Mouse (Mus musculus) neural tube, embryonic 11.5 days (tissue): ENCODE results near the gene Stxbp1. TPM values are rescaled to one million over a fixed set of nuclear protein-coding genes. Genes with fewer than 3 reads are reported as not detected.
"Not testable (repeated sequence)": the region's sequence is repeated elsewhere in the genome, so short reads cannot be mapped to it uniquely, and the experiment has no call there.

Experiments used
- ATAC-seq: fragments of 200-750 bp; cut with Nextera tagmentation; 2 replicates; pipeline ENCODE4 v1.8.0; 2017; ENCODE audit warnings: moderate number of reproducible peaks, mild to moderate bottlenecking, moderate TSS enrichment, moderate library complexity; ENCODE audit not compliant: insufficient read depth, low FRiP score, low TSS enrichment
- DNase-seq: peaks from one replicate; pipeline ENCODE4 v3.0.0-alpha.2; 2015; ENCODE audit warnings: low spot score
- H3K27ac ChIP-seq: fragments of 300-500 bp; sonication (generic); 2 replicates; pipeline ENCODE4 v1.5.1; 2014; ENCODE audit warnings: low read depth, mild to moderate bottlenecking, low read length
- H3K27me3 ChIP-seq: fragments of 300-500 bp; sonication (generic); 2 replicates; pipeline ENCODE4 v1.6.1; 2014; ENCODE audit warnings: mild to moderate bottlenecking, low read length, mixed read lengths; ENCODE audit not compliant: control insufficient read depth, insufficient read depth
- H3K36me3 ChIP-seq: fragments of 300-500 bp; sonication (generic); 2 replicates; pipeline ENCODE4 v1.6.1; 2014; ENCODE audit warnings: mild to moderate bottlenecking, low read length, moderate library complexity, mixed read lengths; ENCODE audit not compliant: control insufficient read depth, insufficient read depth
- H3K4me1 ChIP-seq: fragments of 300-500 bp; sonication (generic); 2 replicates; pipeline ENCODE4 v1.6.1; 2014; ENCODE audit warnings: low read length, mixed read lengths; ENCODE audit not compliant: control insufficient read depth, insufficient read depth
- H3K4me2 ChIP-seq: fragments of 300-500 bp; sonication (generic); 2 replicates; pipeline ENCODE4 v1.6.1; 2014; ENCODE audit warnings: low read depth, mild to moderate bottlenecking, moderate library complexity
- H3K4me3 ChIP-seq: fragments of 300-500 bp; sonication (generic); 2 replicates; pipeline ENCODE4 v1.5.1; 2014; ENCODE audit warnings: low read depth, low read length
- H3K9ac ChIP-seq: fragments of 300-500 bp; sonication (generic); 2 replicates; pipeline ENCODE4 v1.6.1; 2014; ENCODE audit warnings: mild to moderate bottlenecking, low read length
- H3K9me3 ChIP-seq: fragments of 300-500 bp; sonication (generic); 2 replicates; pipeline ENCODE4 v1.6.1; 2016; ENCODE audit warnings: low read length; ENCODE audit not compliant: control insufficient read depth
- WGBS: fragments of 180-500 bp; shearing (Covaris S2); extraction: QIAGEN DNeasy Blood & Tissue Kit; methylation state at CpG from one replicate; pipeline ENCODE4 v1.1.7; 2014; 5-methylcytosine and 5-hydroxymethylcytosine counted together
- polyA plus RNA-seq: library from polyadenylated mRNA; unstranded; fragments of >200 nt; fragmentation: Nextera tagmentation; extraction: Ambion mirVana; gene quantifications from 2 replicates; pipeline ENCODE4 v1.2.1, GENCODE M21; 2014

Stxbp1 gene
- polyA plus RNA-seq, 1 experiment from 2014 or later = 89.9 TPM

DNA sequence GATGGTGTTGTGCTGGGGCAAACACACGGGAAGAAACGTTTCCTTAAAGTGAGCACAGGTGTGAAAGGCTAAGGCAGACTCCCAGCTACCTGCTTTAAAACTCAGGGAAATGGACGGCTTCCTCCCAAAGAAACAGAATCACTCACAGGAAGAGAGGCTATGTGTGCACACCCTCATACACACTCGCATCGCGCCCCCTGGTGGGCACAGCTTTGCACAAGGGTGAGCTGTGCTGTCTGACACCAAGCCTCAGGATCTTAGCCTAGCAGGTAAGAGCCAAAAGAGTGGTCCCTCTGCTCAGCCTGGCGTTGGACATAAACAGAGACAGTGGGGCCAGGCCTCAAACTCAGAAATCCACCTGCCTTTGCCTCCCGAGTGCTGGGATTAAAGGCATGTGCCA, 7.2 kb upstream of the Stxbp1 start:
- no peak overlapping the region for H3K4me2 ChIP-seq
- H3K4me1 ChIP-seq = 0 out of 2 replicates have a peak, but pooled peaks cover 2% of the 10 kb centered on the region
- no peaks in the 10 kb centered on the region for H3K36me3 ChIP-seq
- ATAC-seq = peak; percentile 80
- no peak overlapping the region for H3K4me3 ChIP-seq
- H3K27me3 ChIP-seq = 0 out of 2 replicates have a peak, but pooled peaks cover 2% of the 10 kb centered on the region
- DNase-seq = peak; percentile 91
- H3K9ac ChIP-seq = no peak overlapping the region
- no peaks in the 10 kb centered on the region for H3K9me3 ChIP-seq
- WGBS = 5% methylated on average over 8 of the region's 8 CpGs
- no peak overlapping the region for H3K27ac ChIP-seq

DNA sequence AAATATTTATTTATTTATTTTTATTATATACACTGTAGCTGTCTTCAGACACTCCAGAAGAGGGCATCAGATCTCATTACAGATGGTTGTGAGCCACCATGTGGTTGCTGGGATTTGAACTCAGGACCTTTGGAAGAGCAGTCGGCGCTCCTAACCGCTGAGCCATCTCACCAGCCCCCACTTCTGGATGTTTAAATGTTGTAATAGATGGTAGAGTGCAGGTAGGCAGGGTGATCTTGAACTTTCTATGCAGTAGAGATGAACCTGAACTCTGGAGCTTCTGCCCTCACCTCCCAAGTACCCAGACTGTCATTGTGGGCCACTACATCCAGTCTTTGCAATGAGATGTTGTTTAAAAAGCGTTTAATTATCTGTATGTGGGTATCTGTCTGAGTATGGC, 6.7 kb upstream of the Stxbp1 start:
- not testable (repeated sequence) for H3K36me3 ChIP-seq, H3K9me3 ChIP-seq, DNase-seq, H3K4me2 ChIP-seq, H3K27me3 ChIP-seq, H3K4me1 ChIP-seq, H3K4me3 ChIP-seq, H3K9ac ChIP-seq, H3K27ac ChIP-seq, ATAC-seq
- 69% methylated on average over 4 of the region's 4 CpGs for WGBS

DNA sequence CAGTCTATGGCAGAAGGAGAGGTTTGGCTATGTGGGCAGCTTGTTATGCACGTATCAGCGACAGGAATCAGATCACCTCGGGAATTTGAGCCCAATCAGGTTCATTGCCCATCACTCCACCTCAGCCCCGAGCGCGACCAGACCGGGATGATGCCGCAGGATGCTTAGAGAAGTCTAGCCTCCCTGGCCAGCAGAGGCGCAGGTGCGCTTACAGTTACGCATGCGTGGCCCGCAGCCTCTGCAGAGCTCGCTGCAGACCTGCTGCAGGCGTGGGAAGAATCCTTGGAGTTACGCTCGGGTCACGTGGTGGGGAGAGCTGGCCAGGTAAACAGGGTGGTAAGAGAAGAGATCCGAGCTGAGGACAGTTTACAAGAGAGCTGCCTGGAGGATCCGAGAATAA, 5.1 kb upstream of the Stxbp1 start:
- no peak for ATAC-seq
- Histone ChIP-seq H3K27ac (no peak overlapping the region), H3K4me2 (no peak overlapping the region), H3K9me3 (no peaks in the 10 kb centered on the region), H3K27me3 (0 out of 2 replicates have a peak, but pooled peaks cover 2% of the 10 kb centered on the region), H3K4me3 (no peak overlapping the region), H3K4me1 (0 out of 2 replicates have a peak, but pooled peaks cover 2% of the 10 kb centered on the region), H3K9ac (no peak overlapping the region), H3K36me3 (no peaks in the 10 kb centered on the region)
- peak; percentile 58 for DNase-seq
- 3% methylated on average over 20 of the region's 20 CpGs for WGBS

DNA sequence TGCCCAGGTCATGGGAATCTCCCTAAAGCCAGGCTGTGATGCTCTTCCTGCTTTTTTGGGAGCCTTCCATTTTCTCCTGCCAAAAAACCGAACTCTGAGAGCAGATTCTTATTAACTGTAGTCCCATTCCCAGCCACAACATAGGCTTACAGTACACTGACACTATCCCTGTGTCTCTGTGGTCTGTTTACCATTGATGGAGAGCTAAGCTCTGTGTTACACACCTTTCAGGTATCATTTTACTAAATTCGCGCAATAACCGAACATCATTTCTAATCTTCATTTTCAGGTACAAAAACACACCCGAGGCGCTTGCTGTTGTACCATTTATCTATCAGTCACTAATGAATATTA, 400 bp upstream of the Stxbp1 start:
- DNase-seq = no peak
- Histone ChIP-seq H3K27me3 (0 out of 2 replicates have a peak, but pooled peaks cover 2% of the 10 kb centered on the region), H3K4me2 (peak overlapping the region; percentile 11; the same call in 1 of the 2 replicates), H3K36me3 (no peaks in the 10 kb centered on the region), H3K9me3 (no peaks in the 10 kb centered on the region), H3K4me1 (peaks cover 5% of the 10 kb centered on the region; the same call in 1 of the 2 replicates), H3K4me3 (peak overlapping the region; percentile 68; the same call in 1 of the 2 replicates), H3K27ac (no peak overlapping the region), H3K9ac (no peak overlapping the region)
- no peak for ATAC-seq
- WGBS = 48% methylated on average over 6 of the region's 6 CpGs

DNA sequence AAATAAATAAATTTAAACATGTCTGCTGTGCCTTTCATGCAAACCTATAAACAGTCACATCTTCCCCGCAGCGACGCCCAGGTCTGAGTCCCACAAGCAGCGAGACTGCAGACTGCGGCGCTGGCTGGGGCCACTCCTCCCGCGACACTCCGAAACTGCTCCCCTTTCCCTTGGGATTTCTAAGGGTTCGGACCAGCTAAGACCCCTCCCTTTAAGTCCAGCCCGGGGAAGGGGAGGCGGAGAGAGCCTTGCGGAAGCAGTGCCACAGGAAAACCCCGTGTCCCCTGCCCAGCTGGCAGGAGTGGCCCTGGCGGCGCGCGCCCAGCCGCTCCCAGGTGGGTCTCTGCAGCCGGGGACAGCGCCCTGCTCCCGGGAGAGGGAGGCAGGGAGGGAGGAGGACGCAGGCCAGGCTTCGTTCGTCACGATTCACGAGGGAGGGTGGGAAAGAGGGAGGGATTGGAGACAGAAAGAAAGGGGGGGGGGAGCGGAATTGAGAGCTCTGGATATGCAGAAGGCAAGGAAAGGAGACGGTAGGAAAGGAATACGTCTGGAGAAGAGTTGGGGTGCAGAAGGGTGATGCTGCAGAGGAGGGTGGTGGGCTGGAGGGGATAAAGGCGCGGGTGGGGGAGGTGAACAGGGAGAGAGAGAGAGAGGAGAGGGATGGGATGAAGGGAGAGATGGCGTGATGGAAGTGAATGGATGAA, 792 bp downstream of the Stxbp1 start:
- Histone ChIP-seq H3K4me2 (peak overlapping the region; percentile 93), H3K9me3 (no peaks in the 10 kb centered on the region), H3K36me3 (no peaks in the 10 kb centered on the region), H3K9ac (peak overlapping the region; percentile 65), H3K4me3 (peak overlapping the region; percentile 68), H3K4me1 (peaks cover 3% of the 10 kb centered on the region; the same call in 1 of the 2 replicates), H3K27me3 (no peaks in the 10 kb centered on the region), H3K27ac (peak overlapping the region; percentile 78)
- ATAC-seq = peak; percentile 54
- DNase-seq = peak; percentile 63
- WGBS = under 1% methylated on average over 33 of the region's 33 CpGs

DNA sequence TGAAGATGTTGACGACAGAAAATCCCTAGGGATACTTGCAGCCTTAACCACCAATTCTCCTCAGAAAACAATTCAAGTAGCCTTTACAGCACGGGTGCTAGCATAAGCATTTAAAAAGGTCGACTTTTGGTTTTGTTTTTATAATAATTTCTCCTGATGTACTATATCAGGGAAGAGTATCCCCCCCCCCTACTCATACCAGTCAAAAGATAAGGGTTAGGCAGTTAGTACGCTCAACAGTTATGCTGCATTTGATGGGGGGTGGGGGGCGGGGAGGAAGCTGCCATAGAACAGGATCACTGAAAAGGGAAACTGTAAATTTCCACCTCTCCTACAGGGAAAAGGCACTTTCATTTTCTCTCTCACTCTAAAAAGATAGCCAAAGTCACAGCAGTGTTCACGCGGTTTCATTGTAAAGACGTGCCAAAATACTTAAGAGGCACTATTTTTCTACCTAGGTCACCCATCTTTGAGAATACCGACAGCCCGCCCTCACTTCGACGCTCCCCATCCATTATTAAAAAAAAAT, 1.4 kb downstream of the Stxbp1 start:
- H3K27me3 ChIP-seq = no peaks in the 10 kb centered on the region
- peak overlapping the region; percentile 65 for H3K9ac ChIP-seq
- no peaks in the 10 kb centered on the region for H3K9me3 ChIP-seq
- peak overlapping the region; percentile 68 for H3K4me3 ChIP-seq
- no peaks in the 10 kb centered on the region for H3K36me3 ChIP-seq
- ATAC-seq (no peak), DNase-seq (no peak)
- peaks cover 3% of the 10 kb centered on the region; the same call in 1 of the 2 replicates for H3K4me1 ChIP-seq
- 6% methylated on average over 12 of the region's 12 CpGs for WGBS
- peak overlapping the region; percentile 93 for H3K4me2 ChIP-seq
- H3K27ac ChIP-seq = peak overlapping the region; percentile 78; the same call in 1 of the 2 replicates

DNA sequence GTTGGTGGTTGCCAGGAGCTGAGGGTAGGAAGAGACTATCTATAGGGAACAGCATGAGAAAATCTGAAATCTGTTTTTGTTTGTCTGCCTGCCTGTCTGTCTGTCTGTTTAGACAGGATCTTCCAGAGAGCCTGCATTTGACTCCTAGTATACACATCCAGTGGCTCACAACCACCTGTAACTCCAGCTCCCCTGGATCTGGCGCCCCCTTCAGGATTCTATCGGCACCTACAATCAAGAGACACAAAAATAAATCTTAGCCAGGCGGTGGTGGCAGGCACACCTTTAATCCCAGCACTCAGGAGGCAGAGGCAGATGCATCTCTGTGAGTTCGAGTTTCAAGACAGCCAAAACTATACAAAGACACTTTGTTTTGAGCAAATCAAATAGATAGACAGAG, 4.5 kb downstream of the Stxbp1 start:
- H3K4me1 ChIP-seq = peaks cover 3% of the 10 kb centered on the region; the same call in 1 of the 2 replicates
- no peak for ATAC-seq
- no peak overlapping the region for H3K9ac ChIP-seq
- H3K27me3 ChIP-seq = no peaks in the 10 kb centered on the region
- H3K9me3 ChIP-seq = no peaks in the 10 kb centered on the region
- no peak overlapping the region for H3K4me2 ChIP-seq
- WGBS = 45% methylated on average over 4 of the region's 4 CpGs
- no peak overlapping the region for H3K27ac ChIP-seq
- DNase-seq = no peak
- no peaks in the 10 kb centered on the region for H3K36me3 ChIP-seq
- no peak overlapping the region for H3K4me3 ChIP-seq

DNA sequence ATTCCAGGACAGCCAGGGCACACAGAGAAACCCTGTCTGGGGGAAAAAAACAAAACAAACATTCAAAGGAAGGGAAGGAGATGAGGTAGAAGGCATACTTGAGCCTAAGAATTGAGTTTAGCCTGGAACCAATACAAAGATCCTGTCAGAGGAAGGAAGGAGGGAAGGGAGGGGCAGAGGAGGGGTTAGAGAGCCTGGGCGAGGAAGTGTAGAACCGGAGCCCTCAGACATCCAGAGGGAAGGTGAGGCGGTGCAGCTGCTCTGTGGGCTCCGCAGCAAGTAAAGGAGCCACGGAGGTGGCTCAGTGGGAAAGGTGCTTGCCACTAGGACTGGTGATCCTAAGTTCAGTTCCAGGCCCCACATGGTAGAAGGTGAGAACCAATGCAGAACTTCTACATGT, 5.9 kb downstream of the Stxbp1 start:
- DNase-seq = no peak
- H3K4me2 ChIP-seq = no peak overlapping the region
- no peaks in the 10 kb centered on the region for H3K27me3 ChIP-seq
- H3K9me3 ChIP-seq = no peaks in the 10 kb centered on the region
- no peak overlapping the region for H3K4me3 ChIP-seq
- no peak overlapping the region for H3K9ac ChIP-seq
- H3K27ac ChIP-seq = no peak overlapping the region
- 82% methylated on average over 5 of the region's 5 CpGs for WGBS
- no peaks in the 10 kb centered on the region for H3K36me3 ChIP-seq
- peaks cover 3% of the 10 kb centered on the region; the same call in 1 of the 2 replicates for H3K4me1 ChIP-seq
- no peak for ATAC-seq

DNA sequence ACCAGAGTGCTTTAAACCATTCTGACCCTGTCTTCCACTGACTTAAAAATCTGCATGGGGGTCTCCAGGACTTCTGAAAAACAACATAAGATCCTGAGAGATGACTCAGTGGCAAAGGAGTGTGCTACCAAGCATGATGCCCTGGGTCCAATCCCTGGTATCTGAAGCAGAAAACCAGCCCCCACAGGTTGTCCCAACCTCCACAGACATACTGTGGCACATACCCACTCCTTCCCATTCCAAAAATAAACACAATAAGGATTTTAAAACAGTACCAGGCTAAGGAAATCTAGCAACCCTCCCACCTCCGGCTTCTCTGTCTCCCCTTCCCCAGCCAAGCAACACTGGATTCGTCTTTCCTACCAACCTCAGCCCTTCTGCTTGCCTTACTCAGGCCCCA, 7.8 kb downstream of the Stxbp1 start:
- Histone ChIP-seq H3K4me3 (no peak overlapping the region), H3K4me1 (no peaks in the 10 kb centered on the region), H3K9me3 (no peaks in the 10 kb centered on the region), H3K4me2 (no peak overlapping the region), H3K27ac (no peak overlapping the region), H3K9ac (no peak overlapping the region), H3K36me3 (no peaks in the 10 kb centered on the region), H3K27me3 (no peaks in the 10 kb centered on the region)
- 80% methylated on average over 2 of the region's 2 CpGs for WGBS
- ATAC-seq (no peak), DNase-seq (no peak)
